Mouse (Mus musculus) hindbrain, embryonic 16.5 days (tissue): ENCODE data around the gene Ankdd1a. TPM values are rescaled to one million over a fixed set of nuclear protein-coding genes. Genes with fewer than 3 reads are reported as not detected.

Experiments used
- ATAC-seq: fragments of 200-750 bp; cut with Nextera tagmentation; 2 replicates; pipeline ENCODE4 v1.8.0; 2017; ENCODE audit warnings: moderate TSS enrichment, moderate library complexity
- H3K27ac ChIP-seq: fragments of 300-500 bp; sonication (generic); 2 replicates; pipeline ENCODE4 v1.5.1; 2014; ENCODE audit warnings: low read depth, mild to moderate bottlenecking, control low read depth, low read length, moderate library complexity
- H3K27me3 ChIP-seq: fragments of 300-500 bp; sonication (generic); replicated peaks from 2 replicates; pipeline ENCODE4 v1.6.1; 2014; ENCODE audit warnings: low read length; ENCODE audit not compliant: control insufficient read depth, insufficient read depth
- H3K36me3 ChIP-seq: fragments of 300-500 bp; sonication (generic); 2 replicates; pipeline ENCODE4 v1.6.1; 2014; ENCODE audit warnings: mild to moderate bottlenecking, low read length, moderate library complexity, mixed read lengths; ENCODE audit not compliant: control insufficient read depth, insufficient read depth
- H3K4me1 ChIP-seq: fragments of 300-500 bp; sonication (generic); 2 replicates; pipeline ENCODE4 v1.6.1; 2014; ENCODE audit warnings: low read depth, low read length; ENCODE audit not compliant: control insufficient read depth, insufficient read depth
- H3K4me2 ChIP-seq: fragments of 300-500 bp; sonication (generic); 2 replicates; pipeline ENCODE4 v1.6.1; 2014; ENCODE audit warnings: mild to moderate bottlenecking, low read length, control low read depth, moderate library complexity
- H3K4me3 ChIP-seq: fragments of 300-500 bp; sonication (generic); 2 replicates; pipeline ENCODE4 v1.5.1; 2014; ENCODE audit warnings: mild to moderate bottlenecking, low read length, control low read depth, moderate library complexity
- H3K9ac ChIP-seq: fragments of 300-500 bp; sonication (generic); 2 replicates; pipeline ENCODE4 v1.6.1; 2014; ENCODE audit warnings: low read depth, mild to moderate bottlenecking, control low read depth, low read length, moderate library complexity
- H3K9me3 ChIP-seq: fragments of 300-500 bp; sonication (generic); 2 replicates; pipeline ENCODE4 v1.6.1; 2014; ENCODE audit warnings: mild to moderate bottlenecking, low read length, moderate library complexity; ENCODE audit not compliant: control insufficient read depth
- WGBS: fragments of 180-500 bp; shearing (Covaris S2); extraction: QIAGEN DNeasy Blood & Tissue Kit; methylation state at CpG from one replicate; pipeline ENCODE4 v1.1.7; 2014; 5-methylcytosine and 5-hydroxymethylcytosine counted together
- polyA plus RNA-seq: library from polyadenylated mRNA; unstranded; fragments of >200 nt; fragmentation: Nextera tagmentation; extraction: Ambion mirVana; gene quantifications from 2 replicates; pipeline ENCODE4 v1.2.1, GENCODE M21; 2015

Gene Ankdd1a
- polyA plus RNA-seq, 1 experiment from 2014 or later, result 1.2 TPM

GRCm38 (mm10) chr9:65460732-65461442, 59.1 kb downstream of the Ankdd1a start, which contains the start of gene Spg21:
Gene Spg21 (plus strand): TSS chr9:65460947.
- peak within 1 kb of the TSS; percentile 85 for H3K4me2 ChIP-seq
- peak; percentile 97 for ATAC-seq
- under 1% methylated on average over 53 of the region's 53 CpGs for WGBS
- no peaks in the 10 kb centered on the region for H3K27me3 ChIP-seq
- H3K4me1 ChIP-seq, result peaks cover 18% of the 10 kb centered on the region
- peak within 1 kb of the TSS; percentile 97 for H3K4me3 ChIP-seq
- peaks cover 7% of the 10 kb centered on the region for H3K36me3 ChIP-seq
- H3K9me3 ChIP-seq, result no peaks in the 10 kb centered on the region
- H3K9ac ChIP-seq, result peak within 1 kb of the TSS; percentile 95
- H3K27ac ChIP-seq, result peak within 1 kb of the TSS; percentile 94

GRCm38 (mm10) chr9:65460198-65460597, 59.8 kb downstream of the Ankdd1a start:
- ATAC-seq, result no peak
- peaks cover under 1% of the 10 kb centered on the region; the same call in 1 of the 2 replicates for H3K36me3 ChIP-seq

GRCm38 (mm10) chr9:65458975-65459374, 61.0 kb downstream of the Ankdd1a start:
- no peak overlapping the region for H3K4me3 ChIP-seq
- no peak overlapping the region for H3K9ac ChIP-seq
- ATAC-seq, result no peak
- H3K27ac ChIP-seq, result no peak overlapping the region
- no peaks in the 10 kb centered on the region for H3K9me3 ChIP-seq
- WGBS, result 88% methylated on average over 2 of the region's 2 CpGs
- H3K4me2 ChIP-seq, result no peak overlapping the region
- H3K4me1 ChIP-seq, result peaks cover 18% of the 10 kb centered on the region
- no peaks in the 10 kb centered on the region for H3K36me3 ChIP-seq
- H3K27me3 ChIP-seq, result no peaks in the 10 kb centered on the region

More at GRCm38 (mm10) chr9:65460198-65460597, 59.8 kb downstream of the Ankdd1a start:
- WGBS, result 34% methylated on average over 3 of the region's 3 CpGs
- H3K9me3 ChIP-seq, result no peaks in the 10 kb centered on the region
- H3K9ac ChIP-seq, result peak overlapping the region; percentile 95
- H3K4me3 ChIP-seq, result peak overlapping the region; percentile 97
- peak overlapping the region; percentile 94 for H3K27ac ChIP-seq
- H3K27me3 ChIP-seq, result no peaks in the 10 kb centered on the region
- H3K4me1 ChIP-seq, result peaks cover 18% of the 10 kb centered on the region
- H3K4me2 ChIP-seq, result peak overlapping the region; percentile 85

- Histone ChIP-seq H3K27ac (no peak overlapping the region), H3K4me2 (no peak overlapping the region), H3K4me1 (no peaks in the 10 kb centered on the region), H3K9ac (no peak overlapping the region), H3K4me3 (no peak overlapping the region), H3K36me3 (peaks cover 33% of the 10 kb centered on the region), H3K9me3 (no peaks in the 10 kb centered on the region), H3K27me3 (no peaks in the 10 kb centered on the region)
- ATAC-seq, result no peak
- WGBS, result 91% methylated on average over 6 of the region's 6 CpGs
These were observed 72.0 kb downstream of the Ankdd1a start for GRCm38 (mm10) chr9:65447951-65448350.

- Histone ChIP-seq H3K36me3 (peaks cover 37% of the 10 kb centered on the region), H3K4me1 (no peaks in the 10 kb centered on the region), H3K9ac (no peak overlapping the region), H3K27ac (no peak overlapping the region), H3K27me3 (no peaks in the 10 kb centered on the region), H3K4me2 (no peak overlapping the region), H3K9me3 (no peaks in the 10 kb centered on the region), H3K4me3 (no peak overlapping the region)
- no peak for ATAC-seq
- 93% methylated on average over 4 of the region's 4 CpGs for WGBS
These were observed 75.3 kb downstream of the Ankdd1a start for GRCm38 (mm10) chr9:65444692-65445091.

Other genes starting within 250 kb of the Ankdd1a start
- 37.2 and 41.6 TPM in 2 replicates for gene Clpx, start 225.9 kb downstream of the Ankdd1a start, polyA plus RNA-seq
- 4.0 and 6.7 TPM in 2 replicates for gene Pdcd7, start 174.1 kb downstream of the Ankdd1a start, polyA plus RNA-seq
- 2.5 and 3.0 TPM in 2 replicates for gene Ubap1l, start 159.2 kb downstream of the Ankdd1a start, polyA plus RNA-seq
- 0.55 and 0.78 TPM in 2 replicates for gene Kbtbd13, start 128.5 kb downstream of the Ankdd1a start, polyA plus RNA-seq
- 7.7 and 8.1 TPM in 2 replicates for gene Rasl12, start 121.7 kb downstream of the Ankdd1a start, polyA plus RNA-seq
- not detected in 2 replicates for gene Slc51b, start 97.2 kb downstream of the Ankdd1a start, polyA plus RNA-seq
- gene Mtfmt, start 84.4 kb downstream of the Ankdd1a start, polyA plus RNA-seq, result 22.8 and 24.0 TPM in 2 replicates
- 107 TPM in 2 replicates for gene Spg21, start 59.2 kb downstream of the Ankdd1a start, polyA plus RNA-seq
- gene Plekho2, start 59.8 kb upstream of the Ankdd1a start, polyA plus RNA-seq, result 7.1 and 8.0 TPM in 2 replicates
- 3.2 and 4.3 TPM in 2 replicates for gene Pif1, start 67.0 kb upstream of the Ankdd1a start, polyA plus RNA-seq
- 4.6 and 4.7 TPM in 2 replicates for gene Rbpms2, start 109.5 kb upstream of the Ankdd1a start, polyA plus RNA-seq
- gene Oaz2, start 147.8 kb upstream of the Ankdd1a start, polyA plus RNA-seq, result 419 and 449 TPM in 2 replicates